Mouse (Mus musculus) mouse embryonic stem cell (cell line): ENCODE measurements at regions not wholly inside any gene's neighbourhood (a gene's known extent, or its start where the extent isn't known, plus 50 kb on each side); places are given as distances from the start of the nearest gene placed in this dataset.

Experiments
- in situ Hi-C, 2 experiments: fragments of 300-500 bp; cut with MboI; formaldehyde crosslinking; loops; 1 replicate in 1 of 2; 3 replicates in 1 of 2; pipeline ENCODE4 v1.14.3; 2019 to 2020; ENCODE audit warnings: low sequenced_read_pairs in 2 of 2, low pct_unique_long_range_greater_than_20kb in 1 of 2, mixed read lengths in 1 of 2; ENCODE audit not compliant: unreplicated experiment in 1 of 2

DNA sequence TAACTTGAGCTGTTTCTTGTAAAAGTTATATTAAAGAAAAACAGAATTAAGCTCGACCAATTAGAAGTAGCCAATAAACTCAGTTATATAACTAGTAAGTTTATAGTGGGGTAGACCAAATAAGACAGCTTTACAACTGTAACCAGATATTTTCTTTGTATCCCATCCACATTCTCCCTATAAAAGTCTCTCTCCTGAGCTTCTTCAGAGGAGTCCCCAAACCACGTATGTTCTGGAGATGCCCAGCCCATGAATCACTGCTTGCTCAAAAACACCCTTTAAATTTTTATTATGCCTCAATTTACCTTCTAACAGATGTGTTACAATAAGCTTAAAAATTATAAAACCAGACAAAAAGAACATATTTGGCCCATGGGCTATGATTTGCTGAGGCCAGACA, 270.1 kb downstream of the Ccdc91 start:
- in situ Hi-C loops = no loop called here

DNA sequence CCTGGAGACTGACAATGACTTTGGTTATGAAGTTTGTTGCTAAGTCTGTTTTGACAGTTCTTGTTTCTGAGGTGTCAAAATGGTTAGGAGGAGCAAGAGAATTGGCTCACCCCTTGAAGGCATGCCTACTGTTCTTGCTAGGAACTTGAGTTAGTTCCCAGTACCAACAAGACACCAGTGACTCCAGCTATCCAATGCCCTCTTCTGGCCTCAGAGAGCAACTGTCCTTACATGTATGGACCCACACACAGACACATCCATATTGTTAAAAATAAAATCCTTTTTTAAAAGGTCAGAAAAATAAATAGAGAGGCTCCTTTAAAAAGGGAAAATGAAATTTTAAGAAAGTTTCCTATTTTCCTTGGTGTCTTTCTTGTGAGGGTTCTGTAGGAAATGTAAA, 272.3 kb downstream of the Ccdc91 start:
- in situ Hi-C loops = no loop called here

DNA sequence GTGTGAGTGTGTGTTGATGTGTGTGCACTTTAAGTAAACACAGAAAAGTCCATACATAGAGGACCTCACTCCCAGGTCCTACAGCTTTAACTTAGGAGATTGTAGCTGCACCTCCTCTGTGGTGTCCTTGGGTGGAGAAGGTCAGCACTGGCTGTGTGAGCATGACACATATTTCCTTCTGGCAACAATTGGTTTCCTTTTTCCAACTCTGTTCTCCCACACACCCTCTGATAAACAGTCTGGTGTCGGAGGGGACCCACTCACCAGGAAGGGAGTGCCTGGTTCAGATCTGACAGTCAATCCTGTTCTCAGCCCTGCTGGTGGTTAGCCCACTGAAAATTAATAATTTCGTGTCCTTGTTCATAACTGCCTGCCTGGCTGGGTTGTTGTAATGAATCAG, 276.7 kb downstream of the Ccdc91 start:
- in situ Hi-C loops = no loop called here

DNA sequence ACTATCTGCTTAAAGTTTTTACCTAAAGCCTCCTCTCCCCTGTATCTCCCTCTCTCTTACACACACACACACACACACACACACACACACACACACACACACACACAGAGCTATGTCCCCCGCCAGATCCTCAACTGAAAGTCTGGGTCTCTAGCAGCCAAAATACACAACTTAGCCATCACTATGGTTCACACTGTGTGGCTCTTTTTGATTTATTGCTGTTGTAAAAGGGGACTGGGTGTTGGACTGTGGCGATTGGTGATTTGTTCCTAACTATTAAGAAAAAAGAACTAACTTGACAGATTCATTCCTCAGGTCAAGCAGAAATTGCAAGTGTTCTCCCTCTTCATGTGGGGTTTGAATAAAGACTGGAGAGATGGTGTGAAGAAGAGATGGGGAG, 278.2 kb downstream of the Ccdc91 start:
- in situ Hi-C loops = no loop called here

DNA sequence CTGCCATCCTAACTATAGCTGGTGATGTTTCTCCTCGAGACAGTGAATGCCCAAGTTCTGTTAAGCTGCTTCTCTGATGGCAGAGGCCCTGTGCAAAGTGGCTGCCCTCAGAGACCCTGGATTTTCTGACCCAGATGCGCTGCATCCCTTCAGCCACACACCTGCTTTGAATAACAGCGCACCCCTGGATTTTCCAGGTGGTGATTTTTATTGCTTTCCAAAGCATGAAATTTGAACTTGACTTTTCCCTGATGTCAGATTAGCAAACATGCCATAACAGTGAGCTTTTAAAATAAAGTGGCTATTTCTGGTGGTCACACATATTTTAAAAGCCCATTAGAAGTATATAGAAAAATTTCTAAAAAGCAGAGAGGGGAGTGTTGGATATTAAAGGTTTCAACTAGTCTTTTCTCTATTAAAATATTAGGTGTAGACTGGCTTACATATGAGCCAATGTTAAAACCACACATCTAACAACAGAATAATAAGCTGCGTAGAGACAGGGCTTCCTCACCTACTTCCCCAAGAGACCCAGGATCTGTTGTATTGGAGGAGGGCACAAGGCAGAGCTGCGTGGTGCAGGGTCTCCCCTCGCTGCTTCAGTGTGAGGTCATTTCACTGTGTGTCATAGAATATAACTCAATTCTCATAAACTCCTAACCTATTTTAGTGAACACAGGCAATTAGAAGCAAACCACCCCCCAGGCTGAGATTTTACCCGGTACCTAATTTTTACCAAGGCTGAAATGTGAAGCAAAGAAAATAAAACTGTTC, 280.3 kb downstream of the Ccdc91 start:
- in situ Hi-C loops = no loop called here

DNA sequence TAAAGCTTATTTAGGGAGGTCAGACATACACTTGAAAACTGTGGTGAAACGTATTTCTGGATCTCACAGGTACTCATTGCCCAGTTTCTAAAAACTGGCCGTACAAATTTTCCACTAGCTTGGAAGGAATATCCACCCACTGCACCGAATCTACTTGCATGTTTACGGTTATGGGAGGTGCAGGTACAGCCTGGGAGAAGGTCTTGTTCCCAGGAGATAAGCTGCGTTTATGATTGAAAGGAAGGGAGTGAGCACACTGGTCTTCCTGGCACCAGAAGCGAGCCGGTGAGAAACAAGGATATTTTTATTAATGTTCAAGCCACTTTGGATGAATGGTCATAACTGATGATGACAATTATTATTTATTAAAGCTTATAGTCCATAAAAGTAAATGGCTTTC, 283.9 kb downstream of the Ccdc91 start:
- in situ Hi-C loops = no loop called here

DNA sequence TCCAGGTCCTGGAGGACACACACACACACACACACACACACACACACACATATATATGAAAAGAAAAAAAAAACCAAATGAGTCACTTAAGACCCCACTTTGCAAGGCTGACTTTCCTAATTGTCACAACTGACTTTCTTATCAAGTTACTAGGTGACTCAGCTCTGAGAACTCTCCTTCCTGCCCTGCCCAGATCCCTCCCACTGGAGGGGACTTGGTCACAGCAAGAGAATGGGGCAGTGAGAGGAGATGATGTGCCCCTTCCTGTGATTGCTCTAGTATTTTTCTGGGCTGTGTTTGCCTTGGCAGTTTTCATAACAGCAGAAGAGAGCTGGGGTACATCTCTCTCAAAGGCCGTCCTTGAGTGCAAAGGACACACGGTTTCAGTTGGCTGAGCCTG, 284.5 kb downstream of the Ccdc91 start:
- in situ Hi-C loops = no loop called here

DNA sequence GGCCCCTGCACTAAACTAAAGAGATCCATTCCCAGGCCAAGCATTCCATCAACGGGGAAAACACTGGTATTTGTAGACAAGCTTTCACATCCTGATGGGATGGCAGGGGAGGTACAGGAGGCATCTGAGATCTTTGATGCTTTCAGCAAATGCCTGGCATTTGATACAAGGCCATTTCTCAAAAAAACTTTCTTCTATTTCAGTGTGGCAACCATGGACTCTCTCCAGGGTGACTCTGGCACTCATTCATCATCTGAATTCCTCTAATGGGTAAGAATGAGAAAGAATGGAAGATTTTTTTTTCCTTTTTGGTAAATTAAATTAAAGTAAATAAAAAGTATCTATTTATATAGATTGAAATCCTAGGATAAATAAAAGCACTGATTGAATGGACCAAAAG, 281.8 kb upstream of the Far2 start:
- in situ Hi-C loops = no loop called here

DNA sequence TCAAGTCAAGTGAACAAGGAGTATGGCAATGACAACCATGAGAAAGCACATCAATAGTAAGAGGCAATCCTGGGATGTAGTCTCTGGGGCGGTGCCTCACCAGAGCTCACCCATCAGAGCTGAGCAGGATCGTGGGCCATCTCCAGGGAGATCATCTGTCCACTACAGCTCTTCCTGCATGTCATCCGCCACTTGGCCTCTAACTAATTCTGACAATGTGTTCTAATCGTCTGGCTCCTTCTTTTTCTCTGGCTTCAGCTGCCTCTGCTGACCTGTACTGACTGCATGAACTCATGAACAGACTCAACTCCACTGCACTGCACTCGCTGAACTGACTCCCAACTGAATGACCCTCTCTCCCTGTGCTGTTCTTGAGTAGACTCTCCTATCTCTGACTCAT, 277.9 kb upstream of the Far2 start:
- in situ Hi-C loops = no loop called here

DNA sequence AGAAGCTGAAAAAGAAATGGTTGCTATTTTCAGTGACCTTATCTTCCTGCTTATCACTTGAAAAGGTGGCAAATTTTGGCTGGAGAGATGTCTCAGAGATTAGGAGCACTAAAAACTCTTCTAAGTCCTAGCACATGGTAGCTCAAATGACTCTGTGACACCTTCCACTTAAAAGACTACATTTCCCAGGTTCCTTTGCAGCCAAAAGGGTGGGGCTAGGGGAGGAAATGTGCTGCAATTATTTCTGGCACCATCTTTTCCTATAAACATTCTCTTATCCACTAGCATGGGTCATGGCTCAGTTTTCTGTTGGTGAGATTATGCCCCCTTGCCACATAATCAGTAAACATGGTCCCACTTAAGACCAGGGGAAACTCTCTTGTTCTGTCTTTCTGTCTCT, 277.0 kb upstream of the Far2 start:
- in situ Hi-C loops = no loop called here

DNA sequence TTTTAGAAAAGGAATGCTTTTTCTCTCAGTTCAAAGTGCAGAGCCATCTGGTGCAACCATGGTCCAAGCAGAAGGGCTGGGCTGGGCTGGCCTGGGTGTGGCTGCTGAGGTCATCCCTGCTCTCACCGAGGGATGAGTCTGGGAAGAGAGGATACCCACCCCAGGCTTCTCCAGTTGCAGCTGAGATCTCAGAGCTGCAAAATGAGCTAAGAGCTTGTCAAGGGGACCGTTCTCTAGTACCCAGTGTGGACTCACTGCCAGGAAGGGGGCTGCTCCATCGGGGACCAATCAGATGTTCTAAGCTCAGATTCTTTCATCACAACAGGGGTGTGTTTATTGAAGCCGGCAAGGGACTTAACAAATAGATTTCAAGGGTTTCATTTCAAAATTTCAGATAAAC, 275.6 kb upstream of the Far2 start:
- in situ Hi-C loops = no loop called here

DNA sequence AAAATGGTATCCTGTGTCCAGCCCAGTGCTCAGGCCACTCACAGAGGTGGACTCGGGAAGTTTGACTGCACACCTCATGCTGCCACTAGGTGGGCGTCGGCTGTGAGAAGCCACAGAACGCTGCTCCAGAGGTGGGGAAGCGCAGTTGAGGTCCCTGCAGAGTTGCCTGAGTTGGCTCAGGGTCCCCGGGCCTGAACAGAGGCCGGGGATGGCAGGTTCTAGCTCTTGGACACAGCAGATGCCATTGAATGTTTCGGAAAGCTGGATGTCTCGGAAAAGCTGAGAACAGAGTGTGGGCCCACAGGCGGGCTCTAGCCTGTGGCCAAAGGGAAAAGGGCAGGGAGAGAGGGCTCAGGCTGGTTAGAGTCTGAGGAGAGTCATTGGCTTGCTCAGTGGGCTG, 273.2 kb upstream of the Far2 start:
- in situ Hi-C loops = no loop called here

DNA sequence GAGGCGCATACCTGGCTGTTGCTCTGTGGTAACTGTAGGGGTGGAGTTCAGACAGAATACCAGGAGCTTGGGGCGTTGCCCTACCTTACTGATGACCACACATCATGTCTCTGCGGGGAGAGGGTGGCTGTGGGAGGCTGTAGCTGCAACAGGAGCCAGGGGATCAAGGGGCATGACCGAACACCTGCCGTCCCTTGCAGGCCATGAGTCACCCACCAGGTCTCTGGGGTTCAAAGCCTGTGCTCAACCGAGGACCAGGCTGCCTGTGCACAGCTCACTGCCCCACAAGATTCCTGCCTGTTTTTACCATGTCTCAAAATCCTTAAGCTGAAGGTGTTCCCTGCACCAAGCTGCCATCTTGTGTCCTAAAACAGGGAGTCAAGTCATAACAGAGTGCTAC, 272.4 kb upstream of the Far2 start:
- in situ Hi-C loops = no loop called here

DNA sequence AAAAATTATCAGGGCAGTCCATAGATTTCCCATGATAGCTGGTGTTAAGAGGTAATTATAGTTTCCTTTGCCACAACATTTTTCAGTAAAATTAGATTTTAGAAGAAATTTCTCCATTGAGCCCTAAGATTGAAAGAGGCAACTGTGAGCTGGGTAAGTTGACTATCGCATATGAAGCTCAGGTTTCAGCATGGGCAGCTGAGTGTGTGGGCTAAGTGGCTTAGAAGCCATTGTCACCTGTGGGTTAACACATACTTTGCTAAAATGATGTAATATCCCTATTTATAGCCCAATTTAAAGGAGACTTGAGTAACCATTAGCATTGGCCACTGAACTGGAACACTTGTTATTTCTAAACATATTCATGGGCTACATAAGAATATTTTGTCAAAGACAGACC, 267.6 kb upstream of the Far2 start:
- in situ Hi-C loops = no loop called here

DNA sequence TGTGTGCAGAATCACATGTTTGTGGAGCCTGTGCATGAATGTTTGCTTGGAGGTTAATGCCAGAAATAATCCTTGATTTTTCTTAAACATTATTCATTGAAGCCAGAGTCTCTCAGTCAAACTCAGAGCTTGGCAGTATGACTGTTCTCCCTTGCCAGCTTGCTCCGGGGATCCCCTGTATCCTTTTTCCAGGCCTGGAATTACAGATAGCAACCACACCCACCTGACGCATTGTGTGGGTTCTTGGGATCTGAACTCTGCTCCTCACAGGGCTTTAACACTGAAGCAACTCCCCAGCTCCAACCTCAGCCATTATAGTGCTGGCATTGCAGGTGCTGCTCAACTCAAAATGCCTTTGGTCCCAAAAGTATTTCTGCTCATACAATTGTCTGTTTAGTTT, 262.8 kb upstream of the Far2 start:
- in situ Hi-C loops = no loop called here

DNA sequence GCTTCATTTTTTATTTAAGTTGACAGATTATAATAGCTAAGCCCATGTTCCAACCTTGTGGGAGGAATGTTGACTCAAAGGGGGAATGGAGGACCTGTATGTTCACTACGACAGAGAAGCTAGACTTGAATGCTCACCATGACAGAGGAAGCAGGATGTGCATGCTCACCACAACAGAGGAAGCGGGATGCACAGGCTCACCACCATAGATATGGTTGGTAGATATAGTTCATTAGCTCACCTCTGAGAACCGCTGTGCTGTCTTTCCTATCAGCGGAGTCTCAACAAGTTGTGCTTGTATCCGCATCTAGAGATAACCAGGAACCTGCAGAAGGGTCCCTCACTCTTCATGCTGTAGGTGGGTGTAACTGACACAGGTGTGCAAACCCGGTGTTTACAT, 262.2 kb upstream of the Far2 start:
- in situ Hi-C loops = no loop called here

DNA sequence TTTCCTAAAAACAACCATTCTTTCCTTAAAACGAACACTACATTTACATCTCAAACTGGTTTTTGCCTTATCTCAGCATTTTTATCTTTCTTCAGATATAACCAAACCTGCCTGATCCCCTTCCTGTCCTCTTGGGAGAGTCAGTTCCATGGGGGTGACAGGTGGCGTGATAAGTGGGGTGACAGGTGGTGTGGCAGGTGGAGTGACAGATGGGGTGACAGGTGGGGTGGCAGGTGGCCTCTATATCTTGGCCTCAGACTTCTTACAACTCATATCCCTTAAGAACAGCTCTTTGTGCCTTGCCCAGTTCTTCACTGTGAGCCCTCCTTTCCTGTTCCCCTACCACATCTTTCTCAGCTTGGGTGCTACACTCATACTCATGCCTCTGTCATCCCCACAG, 259.0 kb upstream of the Far2 start:
- in situ Hi-C loops = no loop called here

DNA sequence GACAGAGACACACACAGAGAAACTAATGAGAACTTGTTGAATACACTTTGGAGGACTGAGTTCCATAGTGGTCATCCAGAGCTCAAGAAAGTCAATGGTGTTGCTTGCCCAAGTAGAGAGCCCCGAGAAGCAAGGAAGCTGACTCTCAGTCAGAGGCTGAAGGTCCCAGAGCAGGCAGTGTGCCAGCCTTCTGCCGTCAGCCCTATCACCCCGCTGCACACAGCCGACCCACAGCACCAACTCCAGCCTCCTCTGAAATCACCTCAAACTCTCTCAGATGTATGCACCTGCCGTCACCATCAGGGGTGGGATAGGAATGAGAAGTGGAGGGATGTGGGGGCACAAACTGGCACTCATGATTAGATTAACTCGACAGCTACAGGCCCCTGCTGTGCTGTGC, 257.9 kb upstream of the Far2 start:
- in situ Hi-C loops = no loop called here

DNA sequence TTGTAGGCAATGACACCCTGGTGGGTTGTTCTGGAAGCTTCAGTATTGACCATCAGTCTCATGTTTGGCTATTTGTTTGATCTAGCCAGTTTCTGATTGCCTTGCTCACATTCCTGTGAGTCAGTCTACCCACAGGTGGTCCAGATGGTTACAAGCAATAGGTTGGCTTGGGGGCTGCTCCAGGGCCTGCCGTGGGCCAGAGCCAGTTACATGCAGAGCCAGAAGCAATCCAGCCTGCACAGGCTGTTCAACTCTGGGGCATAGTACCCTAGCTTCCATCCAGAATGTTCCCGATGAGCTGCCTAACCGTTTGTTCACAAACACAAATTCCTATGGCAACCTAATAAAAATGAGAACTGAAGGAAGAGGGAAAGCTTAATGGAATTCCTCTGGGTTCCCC, 253.2 kb upstream of the Far2 start:
- in situ Hi-C loops = no loop called here

DNA sequence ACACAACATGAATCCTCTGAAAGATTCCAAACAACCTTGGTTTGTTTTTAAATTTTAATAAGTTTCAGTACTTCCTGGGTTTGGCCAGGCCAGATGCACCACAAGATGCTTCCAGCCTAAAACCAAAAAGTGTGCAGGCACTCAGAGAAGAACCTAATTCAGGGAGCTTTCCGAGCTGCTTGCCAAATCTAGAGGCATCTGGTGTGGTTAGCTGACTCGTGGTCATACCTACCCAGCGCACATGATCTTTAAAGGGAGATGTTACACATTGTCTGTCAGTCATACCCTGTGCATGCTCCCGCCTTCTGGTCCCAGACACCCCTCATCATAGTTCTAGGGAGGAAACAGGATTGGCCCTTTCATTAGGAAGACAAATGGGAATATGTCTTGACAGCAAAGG, 252.7 kb upstream of the Far2 start:
- in situ Hi-C loops = no loop called here
